Mouse (Mus musculus) retina, embryonic 14.5 days (tissue): ENCODE results near the gene Adamts6.

Experiments
- DNase-seq: peaks from one replicate; pipeline ENCODE4 v3.0.0-alpha.2; 2015; ENCODE audit warnings: low spot score

Adamts6 gene

DNA sequence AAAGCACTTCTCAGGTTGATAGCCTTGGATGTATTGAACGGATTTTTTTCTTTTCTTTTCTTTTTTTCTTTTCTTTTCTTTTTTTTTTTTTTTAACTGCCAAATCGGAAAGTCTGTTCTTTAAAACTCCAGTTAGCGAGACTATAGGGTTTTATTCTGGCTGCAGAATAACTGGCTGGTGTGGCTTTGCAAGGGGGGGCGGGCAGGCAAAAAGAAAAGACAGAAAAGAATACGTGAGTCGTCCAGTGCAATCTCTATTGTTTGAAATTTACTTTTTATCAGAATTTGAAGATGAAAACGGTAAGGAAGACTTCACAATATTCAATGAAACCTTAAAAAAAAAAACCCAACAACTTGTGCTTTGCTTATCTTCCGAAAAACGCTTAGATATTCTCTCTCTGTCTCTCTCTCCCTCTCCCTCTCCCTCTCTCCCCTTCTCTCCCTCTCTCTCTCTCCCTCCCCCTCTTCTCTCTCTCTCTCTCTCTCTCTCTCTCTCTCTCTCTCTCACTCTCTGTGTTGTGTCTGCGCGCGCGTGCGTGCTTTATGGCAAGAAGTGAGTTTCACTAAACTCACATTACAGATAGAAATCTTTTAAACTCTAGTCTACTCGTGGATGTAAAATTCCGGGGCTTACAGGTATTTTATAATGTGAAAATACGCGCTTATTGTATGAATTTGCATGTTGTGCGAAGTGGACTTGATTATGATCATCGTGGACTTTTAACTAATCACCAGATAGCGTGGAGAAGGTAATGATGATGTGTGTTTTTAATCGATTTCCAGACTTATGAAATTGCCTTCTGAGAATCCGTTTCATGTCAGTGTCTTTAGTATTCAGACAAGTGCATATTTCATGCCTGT is at the start of gene Adamts6:
Gene Adamts6, plus strand, starts transcription at position 470 of the 860 bp plus-strand sequence.
- peak; percentile 45 for DNase-seq

- no peak for DNase-seq
Measured at GRCm38 (mm10) chr13:104258997-104259396, 28.6 kb upstream of the Adamts6 start.

- DNase-seq: peak; percentile 77
Measured at GRCm38 (mm10) chr13:104285031-104285431, 2.6 kb upstream of the Adamts6 start.

- DNase-seq: peak; percentile 31
Measured at GRCm38 (mm10) chr13:104285737-104286311, 1.8 kb upstream of the Adamts6 start.

DNA sequence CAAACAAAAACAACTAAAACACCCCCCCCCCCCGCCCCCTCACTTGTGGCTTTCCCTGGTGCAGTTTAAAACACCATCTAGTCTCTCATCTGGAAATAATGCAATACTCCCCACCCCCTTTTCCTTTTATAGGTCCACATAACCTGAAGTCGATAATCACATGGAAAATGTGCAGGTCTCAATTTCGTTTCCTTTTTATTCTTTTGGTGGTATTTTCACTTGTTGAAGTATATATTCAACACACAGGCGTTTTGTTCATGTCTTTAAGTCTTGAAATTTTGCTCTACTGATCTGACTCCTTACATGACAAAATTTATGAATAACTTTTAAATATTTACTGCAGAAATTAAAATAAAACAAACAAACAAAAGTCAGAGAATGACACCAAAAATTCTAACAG is 1.3 kb upstream of the Adamts6 start:
- peak; percentile 10 for DNase-seq

GRCm38 (mm10) chr13:104286897-104287309 is 732 bp upstream of the Adamts6 start:
- peak; percentile 81 for DNase-seq

DNA sequence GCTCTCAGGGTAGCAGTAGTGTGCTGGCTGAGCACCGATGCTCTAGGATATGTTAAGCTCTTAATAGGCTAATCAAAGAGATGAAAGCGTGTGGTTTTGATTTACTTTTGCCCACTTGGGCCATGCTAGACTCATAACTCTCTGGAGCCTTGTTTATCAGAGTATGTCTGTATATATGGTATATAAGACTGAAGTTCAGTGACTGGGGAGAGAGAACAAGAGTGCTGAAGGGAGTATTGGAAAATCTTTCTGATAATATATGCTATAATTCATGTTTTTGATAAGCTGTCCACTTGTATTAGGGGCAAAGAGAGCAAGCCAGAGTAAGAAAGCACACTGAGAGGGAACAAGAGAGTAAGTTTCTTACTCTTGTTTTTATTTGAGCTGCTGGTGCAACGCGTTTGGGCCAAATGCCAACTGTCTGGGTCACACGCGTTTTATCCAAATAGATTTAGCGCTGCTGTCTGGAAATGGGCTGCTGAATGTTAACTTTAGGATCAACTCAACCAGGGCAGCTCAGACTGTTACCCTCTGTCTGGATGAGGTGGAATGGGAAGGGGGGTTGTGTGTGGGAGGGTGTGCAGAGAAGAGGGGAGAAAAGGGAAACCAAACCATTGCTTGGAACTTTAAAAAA is 708 bp downstream of the Adamts6 start:
- DNase-seq: peak; percentile 53

DNA sequence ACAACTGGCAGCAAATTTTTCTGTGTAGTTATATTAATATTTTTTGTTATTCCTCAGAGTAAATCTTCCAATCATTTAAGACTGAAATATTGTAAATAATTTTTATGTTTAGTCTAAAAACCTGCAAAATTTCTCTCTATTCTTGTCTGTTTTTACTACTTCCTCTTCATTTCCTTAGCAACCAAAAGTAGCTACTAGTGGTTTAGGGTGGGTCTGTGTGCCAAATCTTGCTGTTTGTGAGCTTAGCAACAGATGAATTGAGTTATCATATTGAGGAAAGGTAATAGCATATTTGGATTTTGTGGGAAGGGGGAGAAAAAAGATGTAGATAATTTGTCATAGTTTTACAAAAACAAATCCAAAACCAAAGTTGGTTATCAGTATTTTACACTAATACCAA is 1.5 kb downstream of the Adamts6 start:
- DNase-seq: no peak

GRCm38 (mm10) chr13:104295472-104295871 is 7.8 kb downstream of the Adamts6 start:
- DNase-seq: no peak

- no peak for DNase-seq
Measured at GRCm38 (mm10) chr13:104329336-104329735, 41.7 kb downstream of the Adamts6 start.

DNA sequence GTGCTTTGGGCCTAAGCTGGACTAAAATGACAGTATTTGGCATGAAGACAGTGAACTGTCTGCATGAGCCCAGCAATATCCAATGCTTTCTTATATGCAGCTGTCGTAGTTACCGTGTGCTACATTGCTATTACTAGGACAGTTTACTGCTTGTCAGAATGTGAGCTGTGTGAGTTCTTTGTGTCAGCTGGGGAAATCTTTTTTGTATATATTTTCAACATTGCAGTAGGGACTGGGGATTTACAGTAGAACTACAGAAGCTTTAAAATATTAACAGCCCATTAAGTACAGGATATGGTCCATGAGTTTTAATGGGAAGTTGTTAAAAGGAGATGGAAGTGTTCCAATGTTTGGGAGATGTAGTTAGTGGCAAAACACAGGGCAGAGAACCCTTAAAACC is 42.1 kb downstream of the Adamts6 start:
- no peak for DNase-seq

- no peak for DNase-seq
Measured at GRCm38 (mm10) chr13:104352590-104352989, 65.0 kb downstream of the Adamts6 start.

DNA sequence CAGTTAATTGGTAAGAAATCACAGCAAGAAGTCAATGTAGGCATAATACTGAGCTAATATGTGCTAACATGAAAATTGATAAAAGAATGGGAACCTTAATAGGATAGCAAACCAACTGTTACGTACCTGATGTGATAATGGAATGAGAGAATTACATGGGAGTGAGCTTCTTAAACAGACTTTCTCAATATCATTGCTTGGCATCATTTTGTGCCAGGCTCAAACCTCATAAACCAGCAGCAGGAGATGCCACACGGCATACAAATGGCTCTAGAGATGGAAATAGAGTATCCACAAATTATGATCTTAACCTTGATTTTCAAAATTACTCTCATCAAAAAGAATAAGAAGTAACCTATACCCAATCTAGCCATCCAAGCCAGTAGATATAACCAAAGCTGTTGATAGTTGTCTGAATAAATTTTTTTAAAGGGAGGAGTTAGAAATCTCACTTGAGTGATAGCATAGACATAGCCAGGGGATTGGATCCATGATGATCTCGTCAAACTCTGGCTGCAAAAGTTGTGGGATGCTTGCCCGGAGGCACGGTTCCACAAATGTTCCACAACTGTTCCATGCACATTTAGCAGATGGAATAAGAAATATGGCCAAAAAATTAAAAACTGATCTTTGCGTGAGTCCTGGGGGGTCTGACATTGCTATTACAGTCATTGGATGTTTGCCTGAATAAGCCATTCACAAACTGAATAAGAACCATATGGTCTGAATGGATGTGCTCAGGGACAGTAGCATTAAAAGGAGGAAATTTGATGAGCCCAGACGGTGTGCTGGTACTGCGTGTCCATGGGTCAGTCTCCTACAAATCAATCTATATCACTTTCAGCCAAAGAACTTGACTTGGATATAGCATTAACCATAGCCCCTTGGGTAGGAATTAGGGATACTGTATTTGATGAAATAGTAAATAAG is 106.1 kb downstream of the Adamts6 start:
- DNase-seq: no peak

DNA sequence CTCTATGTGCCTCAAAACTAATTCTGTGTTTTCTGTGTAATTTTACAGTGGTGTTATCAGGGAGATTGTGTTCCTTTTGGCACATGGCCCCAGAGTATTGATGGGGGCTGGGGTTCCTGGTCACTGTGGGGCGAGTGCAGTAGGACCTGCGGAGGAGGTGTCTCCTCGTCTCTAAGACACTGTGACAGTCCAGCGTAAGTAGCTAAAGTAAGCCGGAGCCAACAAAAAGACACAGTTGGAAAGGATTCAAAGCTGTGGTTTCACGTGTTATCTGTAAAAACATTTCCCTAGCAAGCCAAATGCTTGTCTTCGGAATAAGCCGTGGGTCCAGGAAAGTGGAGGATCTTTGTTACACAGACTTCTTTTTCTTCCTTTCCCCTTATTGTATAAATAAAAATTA is 110.2 kb downstream of the Adamts6 start:
- no peak for DNase-seq

- no peak for DNase-seq
Measured at GRCm38 (mm10) chr13:104432734-104433133, 145.1 kb downstream of the Adamts6 start.

GRCm38 (mm10) chr13:104442559-104442958 is 154.9 kb downstream of the Adamts6 start:
- DNase-seq: no peak

GRCm38 (mm10) chr13:104445437-104445836 is 157.8 kb downstream of the Adamts6 start:
- DNase-seq: no peak

- no peak for DNase-seq
Measured at GRCm38 (mm10) chr13:104446974-104447373, 159.3 kb downstream of the Adamts6 start.

DNA sequence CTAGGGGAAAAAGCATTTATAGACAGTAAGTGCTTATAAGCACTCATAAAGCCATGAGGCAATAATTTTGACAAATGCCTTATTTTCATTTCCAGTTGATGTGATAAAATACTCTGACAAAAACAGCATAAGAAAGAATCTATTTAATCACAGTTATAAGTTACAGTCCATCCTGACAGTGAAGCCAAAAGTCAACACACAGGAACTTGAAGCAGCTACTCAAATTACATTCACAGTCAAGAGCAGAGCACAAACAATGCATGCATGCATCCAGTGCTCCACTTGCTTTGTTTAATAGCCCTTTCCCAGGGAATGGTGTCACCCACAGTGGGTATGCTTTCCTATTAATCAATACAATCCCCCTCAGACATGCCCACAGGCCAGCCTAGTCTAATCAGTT is 159.8 kb downstream of the Adamts6 start:
- DNase-seq: no peak

- no peak for DNase-seq
Measured at GRCm38 (mm10) chr13:104448349-104448748, 160.7 kb downstream of the Adamts6 start.

GRCm38 (mm10) chr13:104453271-104453974 is 165.8 kb downstream of the Adamts6 start:
- DNase-seq: no peak
